Mouse (Mus musculus) E14TG2a.4 (cell line): ENCODE data around the gene Akain1.

Experiments
- CTCF ChIP-seq: conservative IDR thresholded peaks from 2 replicates; pipeline ENCODE4 v1.5.1; 2014; ENCODE audit warnings: low read length
- POU5F1 ChIP-seq: IDR thresholded peaks from 2 replicates; pipeline ENCODE4 v1.6.1; 2014; ENCODE audit warnings: low read length, borderline replicate concordance

DNA sequence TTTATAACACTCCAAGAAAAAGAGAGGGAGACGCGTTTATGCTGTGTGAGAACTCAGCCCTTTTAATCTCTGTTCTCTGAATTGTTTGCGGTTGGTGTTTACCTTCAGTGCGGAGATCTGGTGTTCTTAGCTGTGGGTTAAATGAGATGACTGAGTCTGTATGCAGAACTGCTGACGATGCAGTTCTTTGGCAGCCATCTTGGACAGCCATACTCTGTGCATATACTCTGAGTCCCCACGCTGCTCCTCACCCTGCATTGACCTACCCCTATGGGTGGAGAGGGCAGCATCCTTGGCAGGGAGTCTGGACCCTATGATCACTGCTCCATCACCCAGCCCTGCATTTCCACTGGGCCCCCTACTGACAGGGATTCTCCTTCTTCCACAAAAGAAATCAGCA lies 48.8 kb downstream of the Akain1 start:
- TF ChIP-seq CTCF: no peak
- TF ChIP-seq POU5F1: no peak
